Mouse (Mus musculus): ENCODE data around the gene Pik3c2a.
"Not testable (repeated sequence)": the region's sequence is repeated elsewhere in the genome, so short reads cannot be mapped to it uniquely, and the experiment has no call there.

The Pik3c2a gene

DNA sequence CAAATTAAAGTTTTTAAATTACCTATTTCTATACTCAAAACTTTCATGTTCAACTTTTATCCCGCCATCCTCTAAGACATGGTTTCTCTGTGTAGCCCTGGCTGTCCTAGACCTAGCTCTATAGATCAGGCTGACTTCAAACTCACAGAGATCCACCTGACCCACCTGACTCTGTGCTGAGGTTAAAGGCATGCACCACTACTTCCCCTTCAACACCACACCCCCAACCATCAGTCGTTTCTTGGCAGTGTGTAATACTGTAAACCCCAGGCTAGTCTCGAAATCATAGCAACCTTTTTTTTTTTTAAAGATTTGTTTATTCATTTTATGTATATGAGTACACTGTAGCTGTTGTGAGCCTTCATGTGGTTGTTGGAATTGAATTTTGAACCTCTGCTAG is 50.9 kb downstream of the Pik3c2a start:
- no peak for DNase-seq (ENCODE audit: extremely low spot score)

GRCm38 (mm10) chr7:116387389-116387788 is 55.9 kb downstream of the Pik3c2a start:
- DNase-seq (ENCODE audit: extremely low spot score), result not testable (repeated sequence)

GRCm38 (mm10) chr7:116379181-116379580 is 64.1 kb downstream of the Pik3c2a start:
- DNase-seq (ENCODE audit: extremely low spot score), result not testable (repeated sequence)

DNA sequence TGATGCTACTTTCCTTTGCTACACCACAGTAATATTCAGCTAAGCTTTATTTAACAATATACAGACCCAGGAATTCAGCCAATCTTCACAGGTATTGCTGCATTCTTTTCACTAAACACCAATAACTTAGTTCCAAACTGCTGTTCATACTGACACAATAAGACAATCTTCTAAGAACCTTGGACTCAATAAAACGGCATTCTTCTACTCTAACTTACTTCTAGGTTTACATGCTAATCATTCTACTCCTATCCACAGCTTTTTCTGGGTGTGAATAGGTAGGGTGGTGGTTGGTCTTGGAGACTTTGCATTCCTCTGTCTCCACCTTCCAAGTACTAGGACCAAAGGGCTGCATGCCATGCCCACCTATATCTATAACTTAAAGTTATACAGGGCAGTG is 69.0 kb downstream of the Pik3c2a start:
- DNase-seq (ENCODE audit: extremely low spot score), result no peak

GRCm38 (mm10) chr7:116336226-116336625 is 107.0 kb downstream of the Pik3c2a start:
- DNase-seq (ENCODE audit: extremely low spot score), result peak; percentile 60

- no peak for DNase-seq (ENCODE audit: extremely low spot score)
Measured at GRCm38 (mm10) chr7:116335133-116335532, 108.1 kb downstream of the Pik3c2a start.

GRCm38 (mm10) chr7:116334669-116335038 is 108.6 kb downstream of the Pik3c2a start:
- DNase-seq (ENCODE audit: extremely low spot score), result no peak

GRCm38 (mm10) chr7:116333713-116334668 is 109.3 kb downstream of the Pik3c2a start, which contains the start of gene Rps13:
Gene Rps13, minus strand, starts transcription at chr7:116334195.
- DNase-seq (ENCODE audit: extremely low spot score), result peak; percentile 96

GRCm38 (mm10) chr7:116331246-116331645 is 112.0 kb downstream of the Pik3c2a start:
- DNase-seq (ENCODE audit: extremely low spot score), result no peak

GRCm38 (mm10) chr7:116329858-116330257 is 113.4 kb downstream of the Pik3c2a start:
- DNase-seq (ENCODE audit: extremely low spot score), result no peak

DNA sequence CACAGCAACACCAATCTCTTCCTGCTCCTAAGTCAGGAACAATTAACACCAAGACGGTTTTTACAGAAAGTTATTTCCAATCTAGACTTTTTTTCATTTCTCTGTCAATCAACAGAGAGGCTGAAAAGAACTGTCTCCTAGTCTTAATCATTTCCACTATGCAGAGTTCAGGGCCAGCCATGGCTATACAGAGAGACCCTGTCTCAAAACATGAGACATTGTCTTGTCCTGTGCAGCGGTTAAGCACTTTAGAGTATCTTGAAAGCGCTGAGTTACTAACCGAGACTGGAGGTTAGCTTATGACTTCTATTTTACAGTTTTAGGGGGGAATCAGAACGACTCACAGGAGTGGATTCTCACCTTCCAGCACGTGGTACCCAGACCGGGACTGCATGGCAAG is 114.5 kb downstream of the Pik3c2a start:
- no peak for DNase-seq (ENCODE audit: extremely low spot score)

- no peak for DNase-seq (ENCODE audit: extremely low spot score)
Measured at GRCm38 (mm10) chr7:116327901-116328300, 115.3 kb downstream of the Pik3c2a start.

- DNase-seq (ENCODE audit: extremely low spot score), result peak; percentile 77
Measured at GRCm38 (mm10) chr7:116323331-116323964, 119.8 kb downstream of the Pik3c2a start.

- peak; percentile 74 for DNase-seq (ENCODE audit: extremely low spot score)
Measured at GRCm38 (mm10) chr7:116309456-116309855, 133.8 kb downstream of the Pik3c2a start.

DNA sequence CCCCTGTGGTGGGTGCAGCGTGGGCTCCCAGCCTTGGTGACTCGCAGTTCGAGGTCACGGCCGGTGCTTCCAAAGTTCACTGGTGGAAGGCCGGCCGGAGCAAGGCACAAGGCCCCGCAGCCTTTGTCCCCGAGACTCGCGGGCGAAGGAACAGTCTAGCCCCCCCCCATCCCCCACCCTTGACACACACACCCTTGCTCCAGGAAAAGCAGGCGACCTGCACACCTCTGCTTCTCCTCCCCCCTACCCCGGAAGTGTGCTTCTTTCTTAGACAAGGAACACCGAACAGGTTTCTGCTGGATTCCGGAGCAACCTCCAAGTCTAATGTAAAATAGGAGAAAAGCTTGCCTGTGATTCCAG is 134.6 kb downstream of the Pik3c2a start:
- DNase-seq (ENCODE audit: extremely low spot score), result peak; percentile 50

- peak; percentile 90 for DNase-seq (ENCODE audit: extremely low spot score)
Measured at GRCm38 (mm10) chr7:116307871-116308631, 135.2 kb downstream of the Pik3c2a start, which contains the start of gene Plekha7. Gene Plekha7, minus strand, starts transcription at chr7:116308376.

- DNase-seq (ENCODE audit: extremely low spot score), result peak; percentile 85
Measured at GRCm38 (mm10) chr7:116307099-116307870, 136.0 kb downstream of the Pik3c2a start.

- DNase-seq (ENCODE audit: extremely low spot score), result no peak
Measured at GRCm38 (mm10) chr7:116306601-116307000, 136.6 kb downstream of the Pik3c2a start.

- DNase-seq (ENCODE audit: extremely low spot score), result no peak
Measured at GRCm38 (mm10) chr7:116301661-116302311, 141.5 kb downstream of the Pik3c2a start.

DNA sequence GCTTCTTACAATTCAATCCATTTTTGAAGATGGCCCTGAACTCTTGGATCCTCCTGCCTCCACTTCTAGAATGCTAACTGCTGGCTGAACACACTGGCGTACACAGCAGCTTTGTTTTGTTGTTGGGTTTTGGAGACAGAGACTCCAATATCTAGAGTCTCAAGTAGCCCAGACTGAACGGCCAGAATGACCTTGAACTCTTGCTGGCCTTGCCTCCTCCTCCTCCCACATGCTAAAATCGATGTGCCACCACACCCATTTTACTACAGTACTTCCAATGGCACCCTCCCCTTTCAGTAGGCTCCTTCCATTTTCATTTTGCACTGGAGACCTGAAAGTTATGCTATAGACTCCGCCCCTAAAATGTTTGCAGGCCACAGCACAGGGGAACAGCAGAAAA is 142.1 kb downstream of the Pik3c2a start:
- DNase-seq (ENCODE audit: extremely low spot score), result no peak

DNA sequence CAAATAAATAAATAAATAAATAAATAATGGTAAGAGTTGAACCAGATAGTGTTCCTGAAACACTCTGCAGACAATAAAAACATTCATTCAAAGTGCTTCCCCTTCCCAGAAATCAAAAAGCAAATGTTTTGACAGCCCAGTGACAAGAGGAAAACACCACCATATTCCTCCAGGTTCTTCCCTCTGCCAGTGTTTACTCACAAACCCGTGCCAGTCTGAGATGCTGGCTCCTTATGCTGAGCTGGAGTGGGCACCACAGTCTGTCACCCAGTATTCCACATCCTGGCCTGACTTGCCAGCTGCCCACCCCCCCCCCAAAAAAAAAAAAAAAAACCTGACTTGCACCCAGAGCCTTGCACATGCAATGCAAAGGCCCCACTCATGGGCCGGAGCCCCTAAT is 144.4 kb downstream of the Pik3c2a start:
- DNase-seq (ENCODE audit: extremely low spot score), result no peak
